Mouse (Mus musculus): ENCODE results near the gene Adamts17. TPM values are rescaled to one million over a fixed set of nuclear protein-coding genes. Genes with fewer than 3 reads are reported as not detected.
A peak's percentile ranks its signal among the peaks of the same experiment; 100 is the strongest.

Adamts17 gene
- total RNA-seq, 2 experiments from 2014 or later, result 25.8 to 33.4 TPM

- peak; percentile 19 to 38 for DNase-seq (ENCODE audit: low spot score in 2 of 2)
Measured at GRCm38 (mm10) chr7:67064627-67065305, 225.2 kb downstream of the Adamts17 start.

- DNase-seq (ENCODE audit: low spot score in 2 of 2), result no peak
Measured at GRCm38 (mm10) chr7:67065631-67066030, 226.1 kb downstream of the Adamts17 start.

GRCm38 (mm10) chr7:67072015-67072685 is 232.6 kb downstream of the Adamts17 start:
- DNase-seq (ENCODE audit: low spot score in 2 of 2), result no peak

GRCm38 (mm10) chr7:67082751-67083150 is 243.2 kb downstream of the Adamts17 start:
- no peak for DNase-seq (ENCODE audit: low spot score in 2 of 2)

GRCm38 (mm10) chr7:67087759-67088158 is 248.2 kb downstream of the Adamts17 start:
- no peak for DNase-seq (ENCODE audit: low spot score in 2 of 2)

- no peak for DNase-seq (ENCODE audit: low spot score in 2 of 2)
Measured at GRCm38 (mm10) chr7:67097096-67097495, 257.6 kb downstream of the Adamts17 start.

- DNase-seq (ENCODE audit: low spot score in 2 of 2), result no peak
Measured at GRCm38 (mm10) chr7:67101418-67101973, 262.0 kb downstream of the Adamts17 start.

GRCm38 (mm10) chr7:67110551-67111159 is 271.1 kb downstream of the Adamts17 start:
- no peak for DNase-seq (ENCODE audit: low spot score in 2 of 2)

GRCm38 (mm10) chr7:67112495-67113216 is 273.1 kb downstream of the Adamts17 start:
- DNase-seq (ENCODE audit: low spot score in 2 of 2), result no peak

- no peak for DNase-seq (ENCODE audit: low spot score in 2 of 2)
Measured at GRCm38 (mm10) chr7:67114056-67114455, 274.5 kb downstream of the Adamts17 start.

- DNase-seq (ENCODE audit: low spot score in 2 of 2), result no peak
Measured at GRCm38 (mm10) chr7:67115056-67115455, 275.5 kb downstream of the Adamts17 start.

- DNase-seq (ENCODE audit: low spot score in 2 of 2), result no peak
Measured at GRCm38 (mm10) chr7:67135140-67135539, 295.6 kb downstream of the Adamts17 start.

- DNase-seq (ENCODE audit: low spot score in 2 of 2), result no peak
Measured at GRCm38 (mm10) chr7:67142347-67143015, 302.9 kb downstream of the Adamts17 start.

GRCm38 (mm10) chr7:67145748-67146147 is 306.2 kb downstream of the Adamts17 start:
- peak in 1 of 2 experiments; percentile 14 for DNase-seq (ENCODE audit: low spot score in 2 of 2)

- no peak for DNase-seq (ENCODE audit: low spot score in 2 of 2)
Measured at GRCm38 (mm10) chr7:67146151-67146550, 306.6 kb downstream of the Adamts17 start.

GRCm38 (mm10) chr7:67149707-67150106 is 310.2 kb downstream of the Adamts17 start:
- DNase-seq (ENCODE audit: low spot score in 2 of 2), result no peak

- no peak for DNase-seq (ENCODE audit: low spot score in 2 of 2)
Measured at GRCm38 (mm10) chr7:67152626-67153025, 313.1 kb downstream of the Adamts17 start.

GRCm38 (mm10) chr7:67162135-67162534 is 322.6 kb downstream of the Adamts17 start:
- no peak for DNase-seq (ENCODE audit: low spot score in 2 of 2)

GRCm38 (mm10) chr7:67168288-67168687 is 328.8 kb downstream of the Adamts17 start:
- DNase-seq (ENCODE audit: low spot score in 2 of 2), result no peak

GRCm38 (mm10) chr7:67168763-67169569 is 329.4 kb downstream of the Adamts17 start:
- no peak for DNase-seq (ENCODE audit: low spot score in 2 of 2)
